In genomic region chr6:29916530-29917382, GRCm38 (mm10) we compare ENCODE assay signal across 8 mouse cellular contexts. TPM values are rescaled to one million over a fixed set of nuclear protein-coding genes. Genes with fewer than 3 reads are reported as not detected.
DNase-seq lines count a peak whose midpoint lies in the region; ATAC-seq and TF ChIP-seq lines count a peak whose summit lies in the region.

Gene Strip2 (plus strand): TSS chr6:29917012.

- DNase-seq in CD4-positive helper T cell, adult 2 months (ENCODE audit: low read depth, low spot score), result peak; percentile 83
- peak; percentile 97 for DNase-seq in brain, embryonic 14.5 days (ENCODE audit: low read depth)
- DNase-seq in midbrain, postnatal 0 days (ENCODE audit: low spot score), result peak; percentile 96
- DNase-seq in spleen, postnatal 10 days (ENCODE audit: low spot score in 2 of 2), result peak; percentile 96 to 97

- WGBS in heart, embryonic 11.5 days (ENCODE audit: insufficient replicate concordance), result under 1% methylated on average over 67 of the region's 67 CpGs
- under 1% methylated on average over 67 of the region's 67 CpGs for WGBS in kidney, embryonic 15.5 days
- under 1% methylated on average over 67 of the region's 67 CpGs for WGBS in limb, embryonic 15.5 days
- WGBS in midbrain, postnatal 0 days, result under 1% methylated on average over 66 of the region's 67 CpGs

- H3K9me3 ChIP-seq in heart, embryonic 11.5 days (replicated peaks; ENCODE audit: control insufficient read depth, low read length), result no peaks in the 10 kb centered on the region
- H3K9me3 ChIP-seq in kidney, embryonic 15.5 days (replicated peaks), result no peaks in the 10 kb centered on the region
- no peaks in the 10 kb centered on the region for H3K9me3 ChIP-seq in limb, embryonic 15.5 days
- H3K9me3 ChIP-seq in midbrain, postnatal 0 days (ENCODE audit: low read length), result no peaks in the 10 kb centered on the region

- TF ChIP-seq CTCF in brain, embryonic 14.5 days (IDR thresholded peaks at IDR 0.05; ENCODE audit: borderline replicate concordance, extremely low read depth, insufficient read depth, insufficient read length), result no peak
- no peak for TF ChIP-seq CTCF in midbrain, postnatal 0 days (IDR thresholded peaks at IDR 0.05)

- peak within 1 kb of the TSS; percentile 82 for H3K9ac ChIP-seq in heart, embryonic 11.5 days (ENCODE audit: low read depth, low read length)
- H3K9ac ChIP-seq in kidney, embryonic 15.5 days, result peak within 1 kb of the TSS; percentile 47
- H3K9ac ChIP-seq in limb, embryonic 15.5 days, result peak within 1 kb of the TSS; percentile 54
- H3K9ac ChIP-seq in midbrain, postnatal 0 days (replicated peaks; ENCODE audit: low read length, poor library complexity, severe bottlenecking), result peak within 1 kb of the TSS; percentile 65

- H3K4me1 ChIP-seq in heart, embryonic 11.5 days (ENCODE audit: control insufficient read depth, insufficient read depth, low read length), result peaks cover 4% of the 10 kb centered on the region
- peaks cover 12% of the 10 kb centered on the region for H3K4me1 ChIP-seq in kidney, embryonic 15.5 days
- peaks cover 13% of the 10 kb centered on the region for H3K4me1 ChIP-seq in limb, embryonic 15.5 days
- no peaks in the 10 kb centered on the region for H3K4me1 ChIP-seq in midbrain, postnatal 0 days (ENCODE audit: insufficient read depth, low read length)

- peak within 1 kb of the TSS; percentile 95 for H3K4me2 ChIP-seq in heart, embryonic 11.5 days
- H3K4me2 ChIP-seq in kidney, embryonic 15.5 days, result peak within 1 kb of the TSS; percentile 97
- peak within 1 kb of the TSS; percentile 90 for H3K4me2 ChIP-seq in limb, embryonic 15.5 days
- H3K4me2 ChIP-seq in midbrain, postnatal 0 days (ENCODE audit: low read depth, low read length, poor library complexity, severe bottlenecking), result peak within 1 kb of the TSS; percentile 91

- H3K27ac ChIP-seq in heart, embryonic 11.5 days (ENCODE audit: low read depth, low read length), result peak within 1 kb of the TSS; percentile 72
- H3K27ac ChIP-seq in kidney, embryonic 15.5 days, result no peak within 1 kb of the TSS
- no peak within 1 kb of the TSS for H3K27ac ChIP-seq in limb, embryonic 15.5 days
- peak within 1 kb of the TSS; percentile 64 for H3K27ac ChIP-seq in midbrain, postnatal 0 days (ENCODE audit: low read depth, low read length)

- H3K4me3 ChIP-seq in heart, embryonic 11.5 days (ENCODE audit: low read depth, low read length), result peak within 1 kb of the TSS; percentile 79
- peak within 1 kb of the TSS; percentile 79 for H3K4me3 ChIP-seq in kidney, embryonic 15.5 days (replicated peaks)
- H3K4me3 ChIP-seq in limb, embryonic 15.5 days, result peak within 1 kb of the TSS; percentile 79
- peak within 1 kb of the TSS; percentile 82 for H3K4me3 ChIP-seq in midbrain, postnatal 0 days (ENCODE audit: low read depth, low read length)

- peak; percentile 99 for ATAC-seq in erythroblast, adult 5-6 weeks (replicated peaks; ENCODE audit: low FRiP score, poor library complexity, severe bottlenecking)
- ATAC-seq in heart, embryonic 11.5 days (replicated peaks; ENCODE audit: insufficient number of reproducible peaks, low FRiP score, low TSS enrichment), result peak; percentile 96
- ATAC-seq in kidney, embryonic 15.5 days (replicated peaks; ENCODE audit: low FRiP score), result peak; percentile 99
- peak; percentile 96 for ATAC-seq in limb, embryonic 15.5 days (ENCODE audit: insufficient number of reproducible peaks, low FRiP score, low TSS enrichment, low read depth)
- ATAC-seq in midbrain, postnatal 0 days (ENCODE audit: low FRiP score), result peak; percentile 97

- H3K27me3 ChIP-seq in heart, embryonic 11.5 days (ENCODE audit: control insufficient read depth, insufficient read depth, low read length), result peaks cover 8% of the 10 kb centered on the region; the same call in 1 of the 2 replicates
- H3K27me3 ChIP-seq in kidney, embryonic 15.5 days, result peaks cover 43% of the 10 kb centered on the region
- H3K27me3 ChIP-seq in limb, embryonic 15.5 days, result peaks cover 19% of the 10 kb centered on the region
- peaks cover 5% of the 10 kb centered on the region for H3K27me3 ChIP-seq in midbrain, postnatal 0 days (ENCODE audit: insufficient read depth, low read length)

- 0 out of 2 replicates have a peak, but pooled peaks have one; percentile 27 for TF ChIP-seq POLR2A in brain, embryonic 14.5 days (IDR thresholded peaks at IDR 0.05; ENCODE audit: borderline replicate concordance, extremely low read depth, insufficient read depth, insufficient read length, poor library complexity, severe bottlenecking)

- no peaks in the 10 kb centered on the region for H3K36me3 ChIP-seq in heart, embryonic 11.5 days (ENCODE audit: control insufficient read depth, insufficient read depth, low read length)
- H3K36me3 ChIP-seq in kidney, embryonic 15.5 days, result no peaks in the 10 kb centered on the region
- no peaks in the 10 kb centered on the region for H3K36me3 ChIP-seq in limb, embryonic 15.5 days
- H3K36me3 ChIP-seq in midbrain, postnatal 0 days (ENCODE audit: insufficient read depth, low read length), result no peaks in the 10 kb centered on the region

RNA-seq across cellular contexts. Expression of gene Strip2, which starts in this region (rescaled TPM):
- 2.3 and 3.1 TPM in 2 replicates for polyA plus RNA-seq in brain, embryonic 14.5 days (2012; rRNA removed)
- total RNA-seq in erythroblast, adult 5-6 weeks (2015; ENCODE audit: low replicate concordance), result 0.19 and 1.9 TPM in 2 replicates
- 0.77 and 2.6 TPM in 2 replicates for total RNA-seq in erythroblast, adult 5-6 weeks (2017; ENCODE audit: low replicate concordance)
- polyA plus RNA-seq in heart, embryonic 11.5 days (2014; fragmentation: Nextera tagmentation; extraction: Ambion mirVana), result 21.5 and 25.7 TPM in 2 replicates
- polyA plus RNA-seq in kidney, embryonic 15.5 days (2015; fragmentation: Nextera tagmentation; extraction: Ambion mirVana), result 1.3 and 1.4 TPM in 2 replicates
- 2.0 and 2.1 TPM in 2 replicates for polyA plus RNA-seq in limb, embryonic 15.5 days (2015; fragmentation: Nextera tagmentation; extraction: Ambion mirVana)
- total RNA-seq in midbrain, postnatal 0 days (2014; rRNA removed), result 12.5 and 13.3 TPM in 2 replicates
- 5.2 and 5.8 TPM in 2 replicates for polyA plus RNA-seq in midbrain, postnatal 0 days (2015; fragmentation: Nextera tagmentation; extraction: Ambion mirVana)

Comparison
In these comparisons a context has a peak if more than half of its experiments do, and no peak if none do; other contexts are left out.
1. H3K27ac ChIP-seq: peak in heart, embryonic 11.5 days (single experiment) and midbrain, postnatal 0 days (single experiment); none in kidney, embryonic 15.5 days (single experiment) and limb, embryonic 15.5 days (single experiment).
2. Peak in every context shown above with its lines, with median percentiles within 50 percentile points of each other: DNase-seq, ATAC-seq, H3K4me2 ChIP-seq, H3K4me3 ChIP-seq and H3K9ac ChIP-seq.